Mouse (Mus musculus): ENCODE data around the gene Cd38.

DNA sequence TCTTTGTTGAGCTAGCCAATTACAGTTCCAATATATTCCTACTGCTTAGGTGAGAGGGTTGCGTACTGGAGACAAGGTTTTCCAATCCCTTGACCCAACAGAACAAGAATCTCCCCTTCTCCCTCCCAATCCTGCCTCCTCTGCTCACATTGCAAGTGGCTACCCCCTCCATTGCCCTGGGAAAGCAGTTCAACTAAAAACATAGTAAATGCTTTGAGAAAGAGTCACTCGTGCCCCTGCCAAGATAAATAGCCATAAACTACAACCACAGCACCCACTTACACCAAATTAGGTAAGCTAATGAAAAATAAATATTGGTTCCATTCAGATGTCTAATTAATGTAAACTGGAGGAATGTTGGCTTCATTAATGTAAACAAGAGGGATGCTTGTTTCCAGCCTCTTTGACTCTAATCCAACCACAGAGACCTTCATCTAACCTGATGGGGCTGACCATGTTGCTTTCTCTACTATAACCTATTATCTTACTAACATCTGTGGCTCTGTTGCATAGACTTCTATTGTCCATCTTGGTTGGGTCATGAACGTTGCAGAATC, 91.6 kb downstream of the Cd38 start:
- no peak for TF ChIP-seq POLR2A (IDR thresholded peaks at IDR 0.05; ENCODE audit: extremely low read depth, insufficient read depth, low read length)
- no peak for TF ChIP-seq CTCF (IDR thresholded peaks at IDR 0.05; ENCODE audit: low read depth, low read length)
